Mouse (Mus musculus): ENCODE data around the gene Fam166b. TPM values are rescaled to one million over a fixed set of nuclear protein-coding genes. Genes with fewer than 3 reads are reported as not detected.

Gene Fam166b
- total and polyA plus RNA-seq, 3 experiments = not detected

- Histone ChIP-seq H3K27ac (ENCODE audit: insufficient read depth, low read depth) (no peak overlapping the region), H3K36me3 (replicated peaks in 1 of 2; ENCODE audit: control insufficient read depth in 1 of 2, insufficient read depth in 1 of 2, low read length in 1 of 2) (no peaks in the 10 kb centered on the region), H3K9me3 (replicated peaks; ENCODE audit: low read length) (no peaks in the 10 kb centered on the region), H3K4me2 (ENCODE audit: insufficient read depth, low read depth, poor library complexity, severe bottlenecking) (no peak overlapping the region), H3K79me2 (replicated peaks; ENCODE audit: control insufficient read depth, extremely low read depth, insufficient read depth, poor library complexity, severe bottlenecking) (no peaks in the 10 kb centered on the region), H3K4me3 (replicated peaks in 1 of 3; ENCODE audit: low read depth in 2 of 3, low read length in 2 of 3, poor library complexity in 1 of 3) (no peak overlapping the region), H3K27me3 (replicated peaks) (peaks cover 3% of the 10 kb centered on the region), H3K4me1 (ENCODE audit: control insufficient read depth in 1 of 2, insufficient read depth in 2 of 2) (peaks cover 0 to 6% of the 10 kb centered on the region in 2 experiments; a peak in 1 of 4 replicates), H3K9ac (ENCODE audit: insufficient read depth, low read depth) (no peak overlapping the region)
- no peak for DNase-seq (ENCODE audit: extremely low read depth)
- dilution Hi-C loops (cut with MboI; ENCODE audit: extremely low pct_ligation_motif_present, extremely low pct_unique_long_range_greater_than_20kb, low sequenced_read_pairs) = no loop called here
- TF ChIP-seq NRF1 (IDR thresholded peaks at IDR 0.05; ENCODE audit: low read depth, low read length) (no peak), RAD21 (IDR thresholded peaks at IDR 0.05; ENCODE audit: low read depth, low read length) (no peak), RCOR1 (conservative IDR thresholded peaks at IDR 0.05; ENCODE audit: low read depth, low read length) (no peak), POLR2AphosphoS2 (IDR thresholded peaks at IDR 0.05; ENCODE audit: low read depth, low read length) (no peak), NELFE (IDR thresholded peaks at IDR 0.05; ENCODE audit: low read depth, low read length) (no peak), E2F4 (IDR thresholded peaks at IDR 0.05; ENCODE audit: insufficient replicate concordance, low read depth, low read length) (no peak)
- in situ Hi-C loops (cut with MboI; ENCODE audit: low pct_ligation_motif_present, low pct_unique_long_range_greater_than_20kb, low sequenced_read_pairs) = loop anchor here (25.0 kb wide), 1 partner anchor 320 kb away; no protein-coding TSS in a partner anchor
Observed at GRCm38 (mm10) chr4:43407071-43407920, 21.6 kb downstream of the Fam166b start.

DNA sequence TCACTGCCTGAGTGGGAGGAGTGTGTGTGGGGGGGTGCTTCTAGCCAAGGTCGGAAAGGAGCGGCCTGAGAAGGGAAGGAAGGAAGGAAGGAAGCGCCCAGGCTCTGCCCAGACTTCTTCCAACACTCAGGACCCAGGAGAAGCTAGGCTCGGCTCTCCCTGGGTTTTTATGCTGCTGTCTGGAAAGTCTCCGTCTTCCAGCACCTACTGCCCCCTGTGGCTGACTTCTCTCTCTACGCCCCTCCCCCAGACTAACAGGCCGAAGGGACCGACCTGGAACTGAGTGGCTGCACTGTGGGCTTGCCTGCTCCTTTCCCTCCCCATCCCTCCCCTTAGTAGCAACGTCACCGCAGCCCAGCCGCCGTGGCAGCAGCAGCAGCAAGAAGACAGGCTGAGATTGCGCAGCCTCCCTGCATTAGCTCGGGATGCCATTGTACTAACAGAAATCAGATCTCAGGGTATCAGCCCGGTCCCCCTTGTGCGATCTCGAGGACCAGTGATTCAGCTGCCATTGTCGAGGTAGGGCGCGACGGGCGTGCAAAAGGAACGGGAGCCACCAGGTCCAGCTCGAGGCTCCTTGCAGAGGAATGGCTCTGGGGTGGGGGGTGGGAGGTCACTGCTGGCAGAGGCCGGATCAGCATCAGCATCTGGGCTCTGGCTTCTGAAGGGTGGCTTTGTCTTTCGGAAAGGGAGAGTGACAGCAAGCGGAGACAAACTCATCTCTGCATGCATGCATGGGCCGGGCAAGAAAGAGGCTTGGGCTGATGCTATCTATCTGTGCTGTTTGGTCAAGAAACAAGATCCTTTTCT is 22.6 kb downstream of the Fam166b start:
- Histone ChIP-seq H3K9ac (ENCODE audit: insufficient read depth, low read depth) (no peak overlapping the region), H3K36me3 (replicated peaks in 1 of 2; ENCODE audit: control insufficient read depth in 1 of 2, insufficient read depth in 1 of 2, low read length in 1 of 2) (no peaks in the 10 kb centered on the region), H3K4me1 (ENCODE audit: control insufficient read depth in 1 of 2, insufficient read depth in 2 of 2) (peaks cover 0 to 6% of the 10 kb centered on the region in 2 experiments; a peak in 1 of 4 replicates), H3K9me3 (replicated peaks; ENCODE audit: low read length) (no peaks in the 10 kb centered on the region), H3K4me2 (ENCODE audit: insufficient read depth, low read depth, poor library complexity, severe bottlenecking) (no peak overlapping the region), H3K4me3 (replicated peaks in 1 of 3; ENCODE audit: low read depth in 2 of 3, low read length in 2 of 3, poor library complexity in 1 of 3) (no peak overlapping the region), H3K79me2 (replicated peaks; ENCODE audit: control insufficient read depth, extremely low read depth, insufficient read depth, poor library complexity, severe bottlenecking) (no peaks in the 10 kb centered on the region), H3K27ac (ENCODE audit: insufficient read depth, low read depth) (no peak overlapping the region), H3K27me3 (replicated peaks) (peaks cover 6% of the 10 kb centered on the region)
- no peak for DNase-seq (ENCODE audit: extremely low read depth)
- dilution Hi-C loops (cut with MboI; ENCODE audit: extremely low pct_ligation_motif_present, extremely low pct_unique_long_range_greater_than_20kb, low sequenced_read_pairs) (no loop called here), in situ Hi-C loops (cut with MboI; ENCODE audit: low pct_ligation_motif_present, low pct_unique_long_range_greater_than_20kb, low sequenced_read_pairs) (loop anchor here (25.0 kb wide), 1 partner anchor 319 kb away; no protein-coding TSS in a partner anchor)
- TF ChIP-seq CTCF (conservative IDR thresholded peaks at IDR 0.05 in 1 of 2, IDR thresholded peaks at IDR 0.05 in 1 of 2; ENCODE audit: low read depth in 2 of 2, low read length in 2 of 2) = peak in 1 of 2 experiments; percentile 30; a peak in 2 of 4 replicates
- TF ChIP-seq CHD2 (IDR thresholded peaks at IDR 0.05; ENCODE audit: low read length) = peak; percentile 15; the same call in 1 of the 2 replicates
- TF ChIP-seq GABPA (IDR thresholded peaks at IDR 0.05; ENCODE audit: insufficient replicate concordance, low read depth, low read length) = no peak
- TF ChIP-seq RAD21 (IDR thresholded peaks at IDR 0.05; ENCODE audit: low read depth, low read length) = peak; percentile 10
